Mouse (Mus musculus) cerebellum, adult 2 months (tissue): ENCODE results near the gene Mcf2l. TPM values are rescaled to one million over a fixed set of nuclear protein-coding genes. Genes with fewer than 3 reads are reported as not detected.

Experiments used
- DNase-seq, 2 experiments: peaks; one replicate each; pipeline ENCODE4 v3.0.0; 2021
- H3K27ac ChIP-seq: fragments of 200-500 bp; 2 replicates; pipeline ENCODE4 v1.5.1; 2012; ENCODE audit warnings: low read length, control low read depth, inconsistent platforms; ENCODE audit not compliant: insufficient read depth
- H3K27me3 ChIP-seq: fragments of 200-500 bp; 2 replicates; pipeline ENCODE4 v1.6.1; 2012; ENCODE audit warnings: inconsistent platforms, mild to moderate bottlenecking, low read length, moderate library complexity; ENCODE audit not compliant: control insufficient read depth, insufficient read depth
- H3K4me1 ChIP-seq: fragments of 200-500 bp; 2 replicates; pipeline ENCODE4 v1.6.1; 2011; ENCODE audit warnings: low read length; ENCODE audit not compliant: control insufficient read depth, insufficient read depth
- H3K4me3 ChIP-seq: fragments of 200-500 bp; replicated peaks from 2 replicates; pipeline ENCODE3; 2011; ENCODE audit warnings: mild to moderate bottlenecking, low read depth, low read length, control low read depth; ENCODE audit not compliant: insufficient read depth
- CTCF ChIP-seq: fragments of 200-500 bp; IDR thresholded peaks from 2 replicates; pipeline ENCODE4 v1.5.1; 2011; ENCODE audit warnings: low read depth, mild to moderate bottlenecking, control low read depth, low read length, moderate library complexity, borderline replicate concordance; ENCODE audit not compliant: insufficient read depth
- POLR2A ChIP-seq: fragments of 200-500 bp; IDR thresholded peaks from 2 replicates; pipeline ENCODE4 v1.6.1; 2011; ENCODE audit warnings: low read length, control low read depth, borderline replicate concordance; ENCODE audit not compliant: insufficient read depth
- WGBS: fragments of 180-500 bp; shearing (Covaris S2); methylation state at CpG from one replicate; pipeline ENCODE4 v1.1.7; 2018; 5-methylcytosine and 5-hydroxymethylcytosine counted together
- polyA plus RNA-seq: library from polyadenylated mRNA; depleted of rRNA; stranded (reverse); fragments of >200 nt; gene quantifications from 2 replicates; pipeline ENCODE4 v1.2.3, GENCODE M21; 2012

The Mcf2l gene
- polyA plus RNA-seq, 1 experiment, result 158 TPM

DNA sequence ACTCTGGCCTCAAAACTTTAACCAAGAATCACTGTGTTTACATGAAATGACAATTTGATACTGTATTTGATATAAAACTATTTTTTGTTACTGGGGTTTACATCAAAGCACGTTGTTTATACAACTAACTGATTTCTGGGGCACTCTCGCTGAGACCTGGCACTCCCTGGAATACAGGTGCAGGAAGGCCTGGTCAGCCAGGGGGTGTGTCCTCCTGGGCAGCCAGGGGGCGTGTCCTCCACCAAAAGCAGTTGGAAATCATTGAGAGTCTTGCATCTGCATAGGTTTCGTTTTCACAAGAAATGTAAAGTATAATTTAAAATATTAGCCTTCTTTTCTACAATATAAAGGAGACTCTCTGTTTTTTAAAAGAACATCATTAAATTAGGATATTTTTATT is 146.0 kb downstream of the Mcf2l start:
- H3K27me3 ChIP-seq, result no peaks in the 10 kb centered on the region
- TF ChIP-seq CTCF (no peak), POLR2A (no peak)
- WGBS, result 50% methylated on average over 4 of the region's 4 CpGs

DNA sequence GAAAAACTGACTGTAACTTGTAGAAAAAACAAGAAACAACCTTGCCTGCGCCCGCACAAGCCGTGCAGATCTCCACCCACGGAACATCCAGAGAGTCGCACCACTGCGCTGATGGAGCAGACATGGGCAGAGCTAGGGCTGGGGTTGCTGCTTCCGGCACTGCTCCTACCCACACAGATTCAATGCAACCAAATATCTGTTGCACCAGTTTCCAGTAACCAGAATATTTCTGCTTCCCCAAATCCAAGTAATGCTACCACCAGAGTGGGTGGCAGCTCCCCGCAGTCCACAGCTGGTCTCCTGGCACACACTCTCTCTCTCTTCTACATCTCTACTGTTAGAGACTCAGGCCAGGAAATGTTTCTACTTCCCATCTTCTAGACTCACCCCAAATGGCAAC is 148.2 kb downstream of the Mcf2l start:
- H3K4me1 ChIP-seq, result no peaks in the 10 kb centered on the region
- no peaks in the 10 kb centered on the region for H3K27me3 ChIP-seq
- TF ChIP-seq POLR2A (no peak), CTCF (no peak)
- 87% methylated on average over 8 of the region's 8 CpGs for WGBS
- no peak for DNase-seq
- H3K4me3 ChIP-seq, result no peak overlapping the region
- no peak overlapping the region for H3K27ac ChIP-seq

More for the DNA sequence above, 146.0 kb downstream of the Mcf2l start:
- Histone ChIP-seq H3K4me3 (no peak overlapping the region), H3K27ac (no peak overlapping the region), H3K4me1 (no peaks in the 10 kb centered on the region)
- DNase-seq, result no peak

- no peaks in the 10 kb centered on the region for H3K27me3 ChIP-seq
- DNase-seq, result no peak
- 55% methylated on average over 10 of the region's 10 CpGs for WGBS
- H3K27ac ChIP-seq, result no peak within 1 kb of the TSS
- TF ChIP-seq POLR2A, result no peak
- TF ChIP-seq CTCF, result no peak
- H3K4me1 ChIP-seq, result peaks cover 12% of the 10 kb centered on the region
- H3K4me3 ChIP-seq, result no peak within 1 kb of the TSS
Measured at GRCm38 (mm10) chr8:13025487-13026224, 152.1 kb downstream of the Mcf2l start, which contains the start of gene F7. TSS of gene F7 (plus strand) at chr8:13026034.

DNA sequence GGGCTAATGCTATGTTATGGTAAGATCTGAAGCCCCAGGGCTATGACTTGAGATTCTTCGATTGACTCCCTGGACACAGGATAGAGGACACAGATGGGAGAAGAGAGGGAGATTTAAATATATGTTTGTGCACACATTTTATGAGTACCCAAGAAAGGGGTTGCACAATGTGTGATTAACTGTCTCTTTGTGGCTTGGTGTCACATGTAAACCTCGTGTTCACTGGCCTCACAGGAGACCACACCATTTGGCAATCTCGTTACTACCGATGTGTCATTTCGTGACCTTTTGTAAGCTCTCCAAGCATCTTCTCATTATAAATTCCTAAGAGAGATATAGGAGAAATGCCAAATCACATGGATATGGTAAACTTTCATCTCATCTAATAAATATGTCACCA is 154.0 kb downstream of the Mcf2l start:
- no peaks in the 10 kb centered on the region for H3K27me3 ChIP-seq
- WGBS, result 82% methylated on average over 5 of the region's 5 CpGs
- no peak overlapping the region for H3K27ac ChIP-seq
- H3K4me3 ChIP-seq, result no peak overlapping the region
- TF ChIP-seq POLR2A (no peak), CTCF (no peak)
- no peak for DNase-seq
- peaks cover 12% of the 10 kb centered on the region for H3K4me1 ChIP-seq

- no peak for TF ChIP-seq POLR2A
- TF ChIP-seq CTCF, result no peak
Measured at GRCm38 (mm10) chr8:13028482-13028881, 154.9 kb downstream of the Mcf2l start.

GRCm38 (mm10) chr8:13036346-13036812 is 162.8 kb downstream of the Mcf2l start:
- TF ChIP-seq POLR2A (no peak), CTCF (no peak)
- 73% methylated on average over 10 of the region's 10 CpGs for WGBS
- H3K4me3 ChIP-seq, result no peak overlapping the region
- H3K4me1 ChIP-seq, result no peaks in the 10 kb centered on the region
- no peak overlapping the region for H3K27ac ChIP-seq
- H3K27me3 ChIP-seq, result no peaks in the 10 kb centered on the region
- DNase-seq, result no peak

More at GRCm38 (mm10) chr8:13028482-13028881, 154.9 kb downstream of the Mcf2l start:
- H3K27ac ChIP-seq, result no peak overlapping the region
- peak; percentile 36 to 55 for DNase-seq
- H3K4me3 ChIP-seq, result no peak overlapping the region
- WGBS, result 17% methylated on average over 5 of the region's 5 CpGs
- no peaks in the 10 kb centered on the region for H3K27me3 ChIP-seq
- peaks cover 12% of the 10 kb centered on the region for H3K4me1 ChIP-seq

DNA sequence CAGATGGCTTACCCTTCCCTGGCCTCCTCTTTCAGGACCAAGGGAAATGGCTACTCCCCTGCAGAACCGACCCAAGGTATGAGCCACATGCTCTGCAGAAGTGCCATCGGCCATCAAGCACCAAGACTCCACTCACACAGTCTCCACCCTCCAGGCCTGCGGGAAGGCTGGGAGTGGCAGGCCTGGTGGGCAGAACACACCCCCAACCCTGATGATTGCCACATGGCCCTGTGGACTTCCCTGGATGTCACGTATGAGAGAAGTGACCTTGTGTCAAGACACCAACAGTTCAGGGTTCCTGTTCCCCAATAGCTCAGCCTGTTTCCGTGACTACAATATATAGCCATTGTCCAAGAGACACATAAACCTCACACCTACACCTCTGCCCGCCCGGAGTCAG is 163.4 kb downstream of the Mcf2l start, which contains the start of gene F10:
TSS of gene F10 (plus strand) at position 294 of the 400 bp plus-strand sequence.
- WGBS, result 81% methylated on average over 7 of the region's 7 CpGs
- Histone ChIP-seq H3K4me1 (no peaks in the 10 kb centered on the region), H3K4me3 (no peak within 1 kb of the TSS), H3K27me3 (no peaks in the 10 kb centered on the region), H3K27ac (no peak within 1 kb of the TSS)
- TF ChIP-seq POLR2A (no peak), CTCF (no peak)
- DNase-seq, result no peak

- TF ChIP-seq POLR2A, result no peak
- TF ChIP-seq CTCF, result no peak
- H3K4me1 ChIP-seq, result no peaks in the 10 kb centered on the region
- 22% methylated on average over 5 of the region's 5 CpGs for WGBS
- no peak for DNase-seq
- no peak overlapping the region for H3K4me3 ChIP-seq
- H3K27me3 ChIP-seq, result no peaks in the 10 kb centered on the region
- no peak overlapping the region for H3K27ac ChIP-seq
Measured at GRCm38 (mm10) chr8:13037569-13037968, 164.0 kb downstream of the Mcf2l start.
